Mouse (Mus musculus): ENCODE data around the gene Hsf2bp. TPM values are rescaled to one million over a fixed set of nuclear protein-coding genes. Genes with fewer than 3 reads are reported as not detected.

Gene Hsf2bp
- polyA plus RNA-seq, 1 experiment = 6.8 TPM

GRCm38 (mm10) chr17:31927895-31928626 lies 108.1 kb downstream of the Hsf2bp start:
- TF ChIP-seq POLR2A (IDR thresholded peaks at IDR 0.05; ENCODE audit: borderline replicate concordance, control insufficient read depth, low read depth, low read length) (no peak), CTCF (IDR thresholded peaks at IDR 0.05; ENCODE audit: control insufficient read depth, insufficient read depth, low read length) (no peak)
- Histone ChIP-seq H3K27ac (ENCODE audit: control insufficient read depth, insufficient read depth, low read depth, low read length, poor library complexity) (no peak overlapping the region), H3K4me1 (ENCODE audit: control insufficient read depth, insufficient read depth, low read length) (no peaks in the 10 kb centered on the region), H3K4me3 (replicated peaks; ENCODE audit: control insufficient read depth, low read depth, low read length) (no peak overlapping the region)
- 72% methylated on average over 10 of the region's 10 CpGs for WGBS

- no peak overlapping the region for H3K27ac ChIP-seq (ENCODE audit: control insufficient read depth, insufficient read depth, low read depth, low read length, poor library complexity)
- no peak overlapping the region for H3K4me3 ChIP-seq (replicated peaks; ENCODE audit: control insufficient read depth, low read depth, low read length)
- WGBS = 64% methylated on average over 4 of the region's 4 CpGs
- H3K4me1 ChIP-seq (ENCODE audit: control insufficient read depth, insufficient read depth, low read length) = no peaks in the 10 kb centered on the region
- TF ChIP-seq CTCF (IDR thresholded peaks at IDR 0.05; ENCODE audit: control insufficient read depth, insufficient read depth, low read length) (no peak), POLR2A (IDR thresholded peaks at IDR 0.05; ENCODE audit: borderline replicate concordance, control insufficient read depth, low read depth, low read length) (no peak)
Measured at GRCm38 (mm10) chr17:31924229-31924628, 111.9 kb downstream of the Hsf2bp start.

- TF ChIP-seq CTCF (IDR thresholded peaks at IDR 0.05; ENCODE audit: control insufficient read depth, insufficient read depth, low read length) (no peak), POLR2A (IDR thresholded peaks at IDR 0.05; ENCODE audit: borderline replicate concordance, control insufficient read depth, low read depth, low read length) (no peak)
- Histone ChIP-seq H3K4me3 (replicated peaks; ENCODE audit: control insufficient read depth, low read depth, low read length) (no peak overlapping the region), H3K4me1 (ENCODE audit: control insufficient read depth, insufficient read depth, low read length) (no peaks in the 10 kb centered on the region), H3K27ac (ENCODE audit: control insufficient read depth, insufficient read depth, low read depth, low read length, poor library complexity) (no peak overlapping the region)
- WGBS = 60% methylated on average over 7 of the region's 7 CpGs
Measured at GRCm38 (mm10) chr17:31923310-31923970, 112.7 kb downstream of the Hsf2bp start.

GRCm38 (mm10) chr17:31920589-31921190 lies 115.5 kb downstream of the Hsf2bp start:
- no peak overlapping the region for H3K4me3 ChIP-seq (replicated peaks; ENCODE audit: control insufficient read depth, low read depth, low read length)
- H3K4me1 ChIP-seq (ENCODE audit: control insufficient read depth, insufficient read depth, low read length) = no peaks in the 10 kb centered on the region
- no peak overlapping the region for H3K27ac ChIP-seq (ENCODE audit: control insufficient read depth, insufficient read depth, low read depth, low read length, poor library complexity)
- no peak for TF ChIP-seq CTCF (IDR thresholded peaks at IDR 0.05; ENCODE audit: control insufficient read depth, insufficient read depth, low read length)
- no peak for TF ChIP-seq POLR2A (IDR thresholded peaks at IDR 0.05; ENCODE audit: borderline replicate concordance, control insufficient read depth, low read depth, low read length)
- 63% methylated on average over 9 of the region's 9 CpGs for WGBS

- WGBS = 81% methylated on average over 7 of the region's 7 CpGs
- TF ChIP-seq POLR2A (IDR thresholded peaks at IDR 0.05; ENCODE audit: borderline replicate concordance, control insufficient read depth, low read depth, low read length) (no peak), CTCF (IDR thresholded peaks at IDR 0.05; ENCODE audit: control insufficient read depth, insufficient read depth, low read length) (no peak)
- H3K27ac ChIP-seq (ENCODE audit: control insufficient read depth, insufficient read depth, low read depth, low read length, poor library complexity) = no peak overlapping the region
- H3K4me3 ChIP-seq (replicated peaks; ENCODE audit: control insufficient read depth, low read depth, low read length) = no peak overlapping the region
- peaks cover 2% of the 10 kb centered on the region; the same call in 1 of the 2 replicates for H3K4me1 ChIP-seq (ENCODE audit: control insufficient read depth, insufficient read depth, low read length)
Measured at GRCm38 (mm10) chr17:31919599-31919998, 116.5 kb downstream of the Hsf2bp start.

GRCm38 (mm10) chr17:31918374-31918773 lies 117.8 kb downstream of the Hsf2bp start:
- Histone ChIP-seq H3K27ac (ENCODE audit: control insufficient read depth, insufficient read depth, low read depth, low read length, poor library complexity) (no peak overlapping the region), H3K4me3 (replicated peaks; ENCODE audit: control insufficient read depth, low read depth, low read length) (no peak overlapping the region), H3K4me1 (ENCODE audit: control insufficient read depth, insufficient read depth, low read length) (peaks cover 2% of the 10 kb centered on the region; the same call in 1 of the 2 replicates)
- WGBS = 79% methylated on average over 8 of the region's 8 CpGs
- TF ChIP-seq CTCF (IDR thresholded peaks at IDR 0.05; ENCODE audit: control insufficient read depth, insufficient read depth, low read length) = no peak
- TF ChIP-seq POLR2A (IDR thresholded peaks at IDR 0.05; ENCODE audit: borderline replicate concordance, control insufficient read depth, low read depth, low read length) = no peak

GRCm38 (mm10) chr17:31916461-31916775 lies 119.7 kb downstream of the Hsf2bp start:
- H3K4me3 ChIP-seq (replicated peaks; ENCODE audit: control insufficient read depth, low read depth, low read length) = no peak overlapping the region
- WGBS = 87% methylated on average over 6 of the region's 6 CpGs
- no peak overlapping the region for H3K27ac ChIP-seq (ENCODE audit: control insufficient read depth, insufficient read depth, low read depth, low read length, poor library complexity)
- peaks cover 2% of the 10 kb centered on the region; the same call in 1 of the 2 replicates for H3K4me1 ChIP-seq (ENCODE audit: control insufficient read depth, insufficient read depth, low read length)
- TF ChIP-seq POLR2A (IDR thresholded peaks at IDR 0.05; ENCODE audit: borderline replicate concordance, control insufficient read depth, low read depth, low read length) (no peak), CTCF (IDR thresholded peaks at IDR 0.05; ENCODE audit: control insufficient read depth, insufficient read depth, low read length) (no peak)

- H3K4me1 ChIP-seq (ENCODE audit: control insufficient read depth, insufficient read depth, low read length) = peaks cover 2% of the 10 kb centered on the region; the same call in 1 of the 2 replicates
- H3K27ac ChIP-seq (ENCODE audit: control insufficient read depth, insufficient read depth, low read depth, low read length, poor library complexity) = peak overlapping the region; percentile 3; the same call in 1 of the 2 replicates
- TF ChIP-seq POLR2A (IDR thresholded peaks at IDR 0.05; ENCODE audit: borderline replicate concordance, control insufficient read depth, low read depth, low read length) = no peak
- no peak for TF ChIP-seq CTCF (IDR thresholded peaks at IDR 0.05; ENCODE audit: control insufficient read depth, insufficient read depth, low read length)
- H3K4me3 ChIP-seq (replicated peaks; ENCODE audit: control insufficient read depth, low read depth, low read length) = no peak overlapping the region
- 72% methylated on average over 18 of the region's 18 CpGs for WGBS
Measured at GRCm38 (mm10) chr17:31915756-31916460, 120.2 kb downstream of the Hsf2bp start.

Data from bone marrow, adult 2 months (tissue).